Mouse (Mus musculus) cerebellum, postnatal 14 days (tissue): ENCODE data around the gene Asxl1.

Experiments used
- DNase-seq, 2 experiments: peaks; one replicate each; pipeline ENCODE4 v3.0.0; 2021; ENCODE audit warnings: mixed read lengths in 2 of 2

The Asxl1 gene

DNA sequence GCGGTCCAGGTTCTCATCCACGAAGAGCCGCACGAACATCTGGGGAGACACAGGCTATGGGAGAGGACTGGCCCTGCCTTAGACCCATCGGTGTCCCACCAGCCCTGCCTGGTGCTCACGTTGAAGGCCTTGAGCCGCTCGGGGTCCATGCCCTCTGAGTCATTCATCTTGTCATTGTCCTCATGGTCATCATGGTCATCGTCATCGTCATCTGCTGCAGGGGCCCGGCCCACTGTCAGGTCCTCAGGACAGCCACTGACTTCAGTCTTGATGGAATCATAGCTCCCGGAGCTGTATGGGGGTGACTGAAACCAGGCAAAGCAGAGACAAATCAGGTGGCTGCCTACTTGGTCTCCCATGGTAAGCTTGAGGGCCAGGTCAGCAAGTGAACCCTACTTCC lies 72.2 kb downstream of the Asxl1 start:
- no peak for DNase-seq

DNA sequence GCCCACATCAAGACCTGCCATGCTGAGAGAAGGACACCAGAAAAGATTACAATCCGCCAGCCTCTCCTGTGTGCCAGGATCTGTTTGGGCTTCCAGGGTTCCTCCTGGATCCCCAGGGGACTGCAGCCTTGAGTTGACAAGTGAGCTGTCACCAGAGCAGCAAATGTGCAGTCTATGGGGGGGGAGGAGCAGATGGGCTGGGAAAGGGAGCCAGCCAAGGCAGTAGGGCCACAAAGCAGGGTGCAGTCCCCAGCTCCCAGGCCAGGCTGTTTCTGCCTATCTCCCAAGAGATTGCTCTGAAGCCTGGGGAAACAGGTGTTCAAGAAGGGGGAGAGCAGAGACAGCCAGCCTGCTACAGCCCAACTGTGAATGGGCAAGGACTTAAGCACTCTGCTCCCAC lies 72.8 kb downstream of the Asxl1 start:
- no peak for DNase-seq

DNA sequence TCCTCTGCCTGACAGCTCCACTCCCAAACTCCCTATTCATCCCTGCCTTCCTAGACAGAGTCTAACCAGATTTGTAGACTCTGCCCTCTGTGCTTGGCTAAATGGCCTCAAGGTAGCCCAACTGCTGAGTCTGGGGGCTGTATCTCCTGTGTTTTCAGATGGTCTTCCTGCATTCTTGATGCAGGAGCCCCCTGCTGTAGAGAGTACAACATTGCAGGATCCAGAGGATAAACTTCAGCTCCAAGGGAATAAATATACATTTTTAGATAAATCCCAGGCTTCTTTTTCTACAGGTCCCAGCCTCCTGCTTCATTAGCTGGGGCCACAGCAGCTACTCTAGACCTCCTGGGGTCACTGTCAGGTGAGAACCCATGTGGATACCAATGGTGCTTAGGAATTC lies 75.6 kb downstream of the Asxl1 start:
- DNase-seq: no peak

DNA sequence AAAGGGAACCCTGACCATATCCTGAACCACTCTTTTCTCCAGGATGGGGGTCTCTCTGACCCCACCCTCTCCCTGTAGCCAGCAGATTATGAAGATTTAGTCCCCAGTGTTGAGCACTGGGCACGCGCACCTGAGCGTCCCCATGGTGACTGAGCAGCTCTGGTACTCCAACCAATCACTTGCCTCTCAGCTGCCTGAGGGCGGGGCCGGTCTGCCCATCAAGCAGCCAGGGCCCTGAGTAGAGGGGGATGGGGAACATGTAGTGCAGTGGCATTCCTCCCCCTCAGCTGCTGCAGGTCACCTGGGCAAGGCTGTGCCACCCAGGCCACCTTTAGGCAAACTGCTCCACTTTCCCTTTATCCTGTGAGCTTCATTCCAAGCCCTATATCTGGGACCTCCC lies 76.4 kb downstream of the Asxl1 start:
- DNase-seq: peak in 1 of 2 experiments; percentile 59

DNA sequence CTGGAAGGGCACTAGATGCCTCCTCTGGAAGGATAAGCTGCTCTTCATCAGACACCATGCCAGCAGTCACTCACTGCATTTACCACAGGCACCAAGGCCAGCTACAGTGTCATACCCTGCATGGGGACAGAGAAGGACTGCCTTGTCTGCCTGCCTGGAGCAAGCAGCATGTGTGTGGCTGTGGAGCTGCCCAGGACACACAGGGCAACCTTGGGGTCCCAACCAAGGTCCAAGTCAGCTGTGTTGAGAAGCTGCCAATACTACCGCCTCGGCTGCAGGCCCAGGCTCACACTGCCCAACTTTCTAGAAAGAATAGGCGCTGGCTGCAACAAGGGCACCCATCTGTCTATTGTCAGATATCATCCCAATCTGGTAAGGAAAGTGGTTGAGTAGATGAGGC lies 77.5 kb downstream of the Asxl1 start:
- no peak for DNase-seq

DNA sequence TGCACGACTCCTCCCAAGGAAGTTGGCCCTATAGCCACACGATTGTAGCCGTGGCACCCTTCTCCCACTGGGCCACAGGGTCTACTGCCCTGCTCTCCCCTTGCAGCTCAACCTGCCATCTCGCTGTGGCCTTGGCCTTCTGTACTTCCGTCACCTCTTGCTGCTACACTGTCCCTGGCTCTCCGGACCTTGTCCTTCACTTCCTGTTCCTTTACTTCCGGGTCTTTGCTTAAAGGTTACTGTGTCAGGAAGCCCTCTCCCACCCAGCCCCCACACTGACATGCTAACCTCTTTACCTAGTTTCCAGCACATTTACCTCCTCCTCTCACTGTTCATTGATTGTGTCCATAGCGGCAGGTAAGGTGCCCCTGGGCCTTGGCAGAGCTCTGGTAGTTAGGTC lies 78.9 kb downstream of the Asxl1 start:
- DNase-seq: no peak

DNA sequence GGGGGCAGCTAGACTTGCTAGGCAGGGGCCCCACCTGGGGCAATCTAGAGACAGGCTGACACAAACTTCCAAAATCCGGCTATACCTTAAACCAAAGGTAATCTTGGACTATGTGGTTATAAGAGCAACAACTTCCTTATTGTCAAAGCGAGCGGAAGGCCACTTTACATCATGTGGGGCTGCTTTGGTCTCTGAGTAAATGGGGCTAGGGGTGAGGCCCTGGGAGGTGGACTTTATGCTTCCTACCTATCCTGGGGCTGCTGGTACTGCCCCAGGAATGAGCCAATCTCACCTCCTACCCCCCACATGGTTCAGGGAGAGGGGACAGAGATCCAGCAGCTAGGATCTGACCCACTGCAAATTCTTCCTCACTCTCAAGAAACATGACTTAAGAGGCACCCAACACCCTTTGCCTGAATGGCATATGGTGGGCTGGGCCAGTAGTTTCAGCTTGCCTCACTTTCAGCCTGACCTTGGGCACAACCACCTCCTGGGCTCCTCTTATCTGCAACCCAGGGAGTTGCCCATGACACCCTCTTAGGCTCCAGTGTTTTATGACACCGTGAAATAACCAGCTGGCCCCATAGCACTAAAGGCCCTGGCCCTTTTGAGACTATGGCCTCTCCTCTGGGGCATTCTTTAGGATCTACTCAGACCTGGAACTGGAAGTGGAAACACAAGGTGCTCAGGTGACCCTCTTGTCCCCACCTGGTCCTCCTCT lies 79.7 kb downstream of the Asxl1 start:
- no peak for DNase-seq

DNA sequence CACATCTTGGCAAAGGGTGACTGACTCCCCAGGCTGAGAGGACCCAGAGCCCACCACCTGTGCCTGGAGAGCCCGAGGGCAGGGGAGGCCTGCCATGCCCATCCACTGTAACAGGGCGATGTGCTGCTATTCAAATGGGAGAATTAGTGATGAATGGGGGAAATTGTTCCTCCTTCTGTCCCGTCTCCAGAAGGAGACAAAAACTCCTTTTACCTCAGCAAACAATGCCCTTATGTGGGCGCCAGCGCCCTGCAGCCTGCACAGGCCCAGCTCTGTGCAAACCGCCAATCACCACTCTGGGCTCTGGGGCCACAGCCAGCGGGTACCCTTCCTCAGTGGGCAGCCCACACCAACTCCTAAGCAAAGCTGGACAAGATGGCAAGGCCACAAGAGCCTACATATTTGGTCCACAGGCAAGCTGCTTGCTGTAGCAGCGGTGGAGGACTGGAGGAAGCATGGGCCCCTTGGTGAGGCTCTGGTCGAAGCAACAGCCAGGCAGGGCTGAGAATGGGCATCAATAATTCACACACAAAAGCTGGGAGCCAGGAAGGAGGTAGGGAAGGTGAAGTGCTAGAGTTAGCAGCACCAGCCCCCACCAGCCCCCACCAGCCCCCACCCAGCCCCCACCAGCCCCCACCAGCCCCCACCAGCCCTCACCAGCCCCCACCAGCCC lies 80.5 kb downstream of the Asxl1 start:
- DNase-seq: no peak

DNA sequence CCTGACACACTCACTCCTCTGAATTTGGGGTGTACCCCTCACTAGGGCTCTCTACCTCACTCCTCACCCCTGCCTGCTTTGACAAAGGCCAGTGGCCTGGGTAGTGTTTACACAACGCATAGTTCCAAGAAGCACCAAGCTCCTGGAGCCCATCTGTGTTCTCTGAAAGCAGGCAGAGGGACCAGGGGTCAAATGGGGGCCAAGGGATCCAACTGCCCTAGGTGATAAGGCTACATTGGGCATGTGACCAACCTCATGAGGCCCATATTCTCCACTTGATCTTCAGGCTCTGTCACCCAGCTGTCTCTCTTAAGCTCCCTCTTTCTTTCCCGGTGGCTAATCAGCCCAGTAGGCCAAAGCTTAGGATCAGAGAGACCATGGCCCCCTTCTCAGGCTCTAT lies 81.3 kb downstream of the Asxl1 start:
- no peak for DNase-seq

DNA sequence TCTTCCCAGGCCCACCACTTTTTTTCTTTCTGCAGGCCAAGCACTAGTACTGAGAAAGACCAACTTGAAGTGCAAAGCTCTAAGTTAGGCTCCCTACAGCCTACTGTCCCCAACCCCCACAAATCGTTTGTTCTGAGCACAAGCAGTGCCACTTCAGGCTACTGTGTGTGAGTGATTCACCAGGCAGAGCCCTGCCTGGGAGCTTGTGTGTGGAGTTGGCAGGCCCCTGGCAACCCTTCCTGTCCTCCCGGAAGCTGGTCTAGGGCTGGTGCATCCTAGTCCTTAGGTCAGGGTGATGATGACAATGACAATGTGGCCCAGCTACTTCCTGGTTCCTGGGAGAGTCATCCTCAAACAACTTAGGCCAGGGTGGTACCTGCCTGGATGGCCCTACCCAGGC lies 82.9 kb downstream of the Asxl1 start:
- DNase-seq: no peak

DNA sequence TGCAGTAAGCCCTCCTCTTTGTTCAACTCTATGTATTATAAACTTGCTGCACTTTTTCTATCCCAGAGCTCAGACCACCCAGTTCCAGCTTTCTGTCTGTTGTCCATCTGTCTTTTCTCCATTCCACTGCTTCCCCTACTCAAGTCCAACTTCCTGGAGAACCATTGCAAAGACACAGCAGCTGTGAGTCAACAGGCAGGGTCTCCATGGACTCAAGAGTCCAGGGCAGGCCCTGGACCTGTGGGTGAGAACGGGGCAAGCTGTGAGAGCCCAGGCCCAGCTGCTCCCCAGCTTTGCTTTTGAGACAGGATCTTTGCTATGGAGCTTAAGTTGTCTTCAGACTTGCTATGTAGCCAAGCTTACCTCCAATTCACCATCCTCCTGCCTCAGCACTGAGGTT lies 84.9 kb downstream of the Asxl1 start:
- DNase-seq: no peak

DNA sequence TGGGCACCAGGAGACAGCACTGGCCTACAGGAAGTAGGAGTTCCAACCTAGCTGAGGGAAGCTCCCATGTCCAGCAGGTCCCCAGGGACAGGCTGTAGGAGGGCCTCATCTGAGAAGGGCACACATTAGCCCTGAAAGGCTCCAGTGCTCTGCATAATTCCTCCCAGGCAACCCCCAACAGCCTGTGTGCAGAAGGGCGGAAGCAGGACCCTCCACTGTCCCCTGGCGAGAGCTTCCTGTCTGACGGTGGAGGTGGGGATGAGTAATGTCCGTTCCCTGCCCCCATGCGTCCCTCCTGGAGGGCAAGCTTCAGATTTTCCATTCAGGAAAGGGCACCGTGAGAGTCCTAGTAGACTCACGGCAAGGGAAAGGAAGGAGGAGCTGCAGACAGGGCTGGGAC lies 86.9 kb downstream of the Asxl1 start:
- DNase-seq: no peak

DNA sequence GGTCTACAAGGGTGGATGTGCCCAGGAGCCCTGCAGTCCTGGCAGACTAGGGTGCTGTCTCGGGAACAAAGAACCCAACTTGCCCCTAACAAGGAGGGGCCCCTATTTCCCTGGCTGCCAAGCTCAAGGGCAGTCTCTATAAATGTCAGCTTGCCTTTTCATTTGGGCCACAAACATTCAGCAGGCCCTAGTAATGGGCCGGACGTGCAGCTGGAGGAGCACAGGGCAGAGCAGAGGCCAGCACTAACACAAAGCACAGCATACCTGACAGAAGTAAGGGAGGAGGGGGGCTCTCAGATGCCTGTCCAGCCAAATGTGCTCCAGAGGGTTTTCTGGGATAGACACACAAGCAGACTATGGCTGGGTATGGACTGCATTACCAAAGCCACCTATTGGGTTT lies 88.2 kb downstream of the Asxl1 start:
- DNase-seq: no peak

DNA sequence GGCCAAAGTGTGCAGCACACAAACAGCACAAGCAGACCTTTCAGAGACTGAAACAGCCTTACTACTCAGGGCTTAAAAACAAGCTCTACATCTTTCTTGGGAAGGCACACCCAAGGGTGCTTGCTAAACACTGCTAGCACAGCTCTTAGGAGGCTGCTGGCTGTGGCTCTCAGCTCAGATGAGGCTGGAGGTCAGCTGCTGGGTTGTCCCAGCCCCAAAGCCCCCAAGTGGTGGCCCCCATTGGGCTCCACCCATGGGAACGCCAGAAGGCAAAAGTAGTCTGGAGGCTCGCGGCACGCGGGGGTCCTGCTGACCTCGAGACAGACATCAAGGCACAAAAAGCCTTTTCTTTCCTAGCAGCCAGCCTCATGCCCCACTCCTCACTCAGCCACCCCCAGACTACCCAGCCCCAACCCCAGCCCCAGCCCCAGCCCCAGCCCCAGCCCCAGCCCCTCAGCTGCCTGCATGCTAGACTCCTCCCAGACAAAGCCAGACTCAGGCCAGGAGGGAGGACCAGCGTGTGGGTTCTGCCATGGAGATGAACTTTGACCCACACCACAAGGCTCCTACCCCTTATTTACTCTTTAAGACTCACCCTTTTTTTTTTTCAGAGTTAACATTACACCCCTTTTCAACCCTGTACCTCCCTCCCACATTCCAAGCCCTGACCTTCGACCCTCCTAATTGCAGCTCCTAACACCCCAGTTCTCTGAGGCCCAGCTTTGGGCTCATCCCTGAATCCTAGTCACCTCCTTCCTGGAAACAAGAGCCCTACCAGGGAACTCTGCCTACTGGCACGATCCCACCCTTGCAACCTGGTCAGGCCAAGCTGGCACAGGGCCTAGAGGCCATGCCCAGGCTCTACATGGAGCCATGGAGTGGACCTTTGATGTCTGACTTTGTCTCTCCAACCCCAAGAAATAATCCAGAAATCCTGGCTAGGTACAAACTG lies 89.5 kb downstream of the Asxl1 start:
- DNase-seq: peak; percentile 85 to 91

DNA sequence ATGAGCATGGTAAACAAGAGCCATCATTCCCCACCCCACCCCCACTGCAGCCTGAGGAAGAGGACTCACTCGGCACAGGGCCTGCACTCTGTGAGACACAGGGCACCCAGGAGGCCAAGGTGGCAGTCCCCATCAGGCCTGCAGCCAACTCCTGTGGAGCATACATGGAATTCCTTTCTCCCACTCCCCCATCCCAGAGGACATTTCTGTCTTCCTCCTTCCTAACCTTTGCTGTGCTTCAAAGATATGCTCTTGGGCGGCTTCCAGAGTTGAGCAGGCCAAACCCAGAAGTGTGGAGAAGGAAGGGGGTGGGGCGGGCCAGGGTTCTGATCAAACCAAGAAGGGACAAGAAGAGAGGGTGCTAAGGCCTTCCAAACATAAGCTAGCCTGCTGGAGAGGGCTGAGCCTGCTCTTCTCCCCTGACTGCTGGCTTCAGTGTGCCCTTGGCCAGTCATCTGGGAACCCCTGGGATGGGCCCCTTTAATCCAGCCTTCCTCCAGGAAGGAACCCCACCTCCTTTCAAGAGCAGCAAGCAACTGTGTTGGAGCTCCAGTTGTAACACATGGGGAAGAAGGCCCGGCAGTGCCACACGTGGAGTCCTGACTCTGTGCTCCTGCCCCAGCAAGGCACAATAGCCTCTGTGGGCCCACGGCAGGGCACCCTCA lies 91.1 kb downstream of the Asxl1 start:
- peak; percentile 42 to 50 for DNase-seq

DNA sequence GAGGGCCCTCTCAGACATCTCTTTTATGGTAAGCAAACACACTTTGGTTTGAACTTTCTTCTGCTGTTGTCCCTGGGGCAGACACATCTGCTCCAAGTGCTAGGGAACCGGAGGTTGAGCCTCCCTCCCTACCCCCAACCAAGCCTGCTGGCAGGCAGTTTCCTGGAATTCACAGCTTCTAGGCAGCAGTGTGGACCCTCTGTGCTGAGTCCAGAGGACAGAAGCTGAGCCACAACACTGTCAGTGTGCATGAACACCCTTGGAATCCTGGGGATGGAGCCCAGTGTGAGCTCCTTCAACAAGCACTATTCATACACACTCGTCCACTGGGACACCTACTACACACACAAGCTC lies 91.7 kb downstream of the Asxl1 start:
- DNase-seq: no peak

DNA sequence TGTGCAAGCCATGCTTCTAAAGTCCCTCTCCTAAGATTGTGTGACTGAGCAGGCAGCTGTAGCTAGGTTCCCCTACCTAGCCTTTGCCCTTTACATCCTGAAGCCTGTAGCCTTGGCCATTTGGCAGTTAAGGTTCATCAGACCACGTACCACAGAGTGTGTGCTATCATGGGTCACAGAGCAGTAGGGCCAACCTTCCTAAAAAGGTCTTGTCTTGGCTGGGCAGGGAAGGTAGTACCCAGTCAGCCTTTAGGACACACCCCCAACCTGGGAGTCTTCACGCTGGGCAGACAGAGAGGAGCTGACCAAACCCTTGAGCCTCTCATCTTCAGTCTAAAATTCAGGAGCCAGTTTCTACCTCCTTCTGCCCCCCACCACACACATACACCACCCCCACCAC lies 95.1 kb downstream of the Asxl1 start:
- DNase-seq: no peak

DNA sequence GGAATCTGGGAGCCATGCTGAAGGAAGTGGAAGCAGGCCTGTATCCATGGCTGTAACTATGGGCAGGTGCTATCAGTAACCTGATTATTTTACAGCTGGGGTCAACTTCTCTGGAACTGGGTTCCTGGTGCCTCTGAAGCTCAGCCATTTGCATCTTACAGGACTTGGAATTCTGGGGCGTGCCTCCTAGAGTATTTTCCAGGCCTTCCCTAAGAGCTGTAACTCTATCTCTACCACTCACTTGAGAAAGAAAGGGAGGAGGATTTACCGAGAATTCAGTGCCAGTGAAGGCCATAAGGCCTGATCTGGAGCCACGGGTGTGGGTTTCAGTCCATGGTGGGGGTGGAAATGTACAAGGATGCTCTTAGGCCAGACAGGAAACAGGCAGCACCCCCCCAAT lies 95.6 kb downstream of the Asxl1 start:
- DNase-seq: no peak

DNA sequence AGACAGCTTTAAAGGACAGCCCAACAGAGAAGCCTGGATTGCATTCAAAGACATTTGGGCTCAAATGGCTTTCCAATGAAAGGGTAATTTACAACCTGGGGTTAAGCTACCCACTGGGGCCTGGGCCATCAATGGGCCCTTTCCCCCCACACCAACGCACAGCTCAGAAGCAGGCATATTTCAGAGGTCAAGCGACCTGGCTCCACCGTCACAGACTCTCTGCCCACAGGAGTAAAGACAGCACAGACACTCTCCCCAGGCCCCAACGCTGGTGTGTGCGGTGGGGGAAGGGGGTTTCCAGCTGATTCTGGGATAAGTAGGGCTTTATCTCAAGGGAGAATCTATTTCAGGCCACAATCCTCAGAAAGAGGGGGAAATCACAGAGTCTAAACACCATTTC lies 97.1 kb downstream of the Asxl1 start:
- DNase-seq: no peak

DNA sequence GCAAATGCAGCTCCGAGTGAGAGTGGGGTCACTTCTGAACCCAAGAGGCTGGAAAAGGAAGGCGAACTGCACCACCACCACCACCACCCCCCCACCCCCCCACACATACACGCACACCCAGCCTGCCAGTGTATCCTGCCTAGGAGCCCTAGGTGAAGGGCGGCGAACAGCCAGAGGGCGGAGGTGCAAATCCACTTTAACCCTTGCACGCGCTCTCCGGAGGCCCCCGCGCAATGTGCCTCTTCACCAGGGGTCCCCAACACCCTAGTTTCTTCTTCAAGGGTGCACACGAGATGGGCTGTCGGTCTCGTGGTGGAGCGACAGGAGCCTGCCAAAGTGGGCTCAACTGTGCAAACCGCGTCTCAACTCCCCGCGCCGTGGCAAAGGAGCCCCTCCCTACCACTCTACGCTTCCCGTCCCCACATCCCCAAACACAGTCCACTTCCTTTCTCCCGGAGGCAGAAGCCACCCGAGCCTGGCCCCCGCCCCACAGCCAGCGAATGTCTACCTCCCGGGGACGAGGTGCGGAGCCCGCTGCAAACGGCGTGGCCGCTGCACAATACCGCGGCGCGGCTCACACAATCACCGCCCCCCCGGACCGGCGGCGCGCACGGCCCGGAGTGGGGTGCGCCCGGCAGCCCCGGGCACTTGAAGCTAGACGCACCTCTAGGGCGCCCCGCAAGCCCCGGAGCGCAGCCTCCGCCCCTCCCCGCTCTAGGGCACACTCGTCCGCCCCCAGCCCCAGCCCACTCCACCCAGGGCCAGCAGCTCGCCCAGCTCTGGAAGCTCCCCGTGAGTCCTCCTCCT lies 98.0 kb downstream of the Asxl1 start:
- DNase-seq: peak; percentile 40 to 60

DNA sequence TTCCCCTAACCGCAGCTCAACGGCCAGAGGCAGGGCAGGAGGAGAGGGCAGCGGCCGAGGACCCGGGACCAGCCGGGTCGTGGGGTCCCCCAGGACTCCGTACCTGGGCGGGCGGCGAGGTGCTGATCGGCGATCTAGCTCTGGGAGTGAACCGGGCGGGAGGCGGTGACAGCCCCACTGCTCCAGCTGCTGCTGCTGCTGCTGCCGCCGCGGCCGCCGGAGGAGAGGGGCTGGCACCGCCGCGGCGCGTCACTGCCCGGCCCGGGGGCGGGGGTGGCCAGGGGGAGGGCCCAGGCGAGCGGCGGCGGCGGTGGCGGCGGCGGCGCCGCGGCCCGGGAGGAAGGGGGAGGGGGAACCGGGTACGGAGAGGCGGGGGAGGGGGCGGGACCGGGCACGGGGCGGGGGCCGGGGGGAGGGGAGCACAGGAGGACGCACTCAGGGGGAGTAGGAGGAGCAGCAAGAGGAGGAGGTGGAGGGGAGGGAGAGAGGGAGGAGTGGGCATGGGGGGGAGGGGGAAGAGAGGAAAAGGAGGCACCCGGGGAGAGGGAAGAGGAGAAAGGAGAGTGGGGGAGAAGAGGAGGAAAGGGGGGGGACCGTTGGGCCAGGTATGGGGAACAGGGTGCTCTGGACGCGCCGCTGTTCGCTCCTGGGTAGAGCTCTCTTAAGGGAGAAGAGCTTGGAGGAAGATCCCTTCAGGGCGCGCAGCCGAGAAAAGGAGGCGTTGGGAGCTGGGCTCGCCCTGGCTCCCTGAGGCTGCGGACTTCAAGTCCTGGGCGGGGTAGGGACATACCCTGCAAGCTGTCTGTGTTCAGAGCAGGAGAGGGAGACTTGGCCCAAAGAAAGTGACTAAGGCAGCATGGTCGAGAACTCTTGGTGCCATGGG lies 98.9 kb downstream of the Asxl1 start:
- peak; percentile 56 to 61 for DNase-seq
